Mouse (Mus musculus) C2C12 (cell line): ENCODE results near the gene Xpnpep3.

Source experiments
- CTCF ChIP-seq: IDR thresholded peaks from one replicate; pipeline ENCODE4 v1.5.1; 2011; ENCODE audit not compliant: control insufficient read depth, insufficient read depth, insufficient read length
- MAX ChIP-seq: IDR thresholded peaks from one replicate; pipeline ENCODE4 v1.6.1; 2011; ENCODE audit warnings: mild to moderate bottlenecking, control low read depth
- USF1 ChIP-seq: IDR thresholded peaks from one replicate; pipeline ENCODE4 v1.6.1; 2011; ENCODE audit warnings: low read depth, mild to moderate bottlenecking, control low read depth, moderate library complexity

- TF ChIP-seq USF1 (no peak), CTCF (no peak), MAX (no peak)
These were observed 83.0 kb downstream of the Xpnpep3 start for GRCm38 (mm10) chr15:81482966-81483365.
